Mouse (Mus musculus) thymus, adult 2 months (tissue): ENCODE results near the gene Hlx.

Experiments used
- CTCF ChIP-seq: fragments of 200-500 bp; IDR thresholded peaks from 2 replicates; pipeline ENCODE4 v1.5.1; 2012; ENCODE audit warnings: mild to moderate bottlenecking, control low read depth, low read length, moderate library complexity, borderline replicate concordance; ENCODE audit not compliant: control insufficient read depth, poor library complexity, insufficient read depth; ENCODE audit errors: extremely low read depth
- POLR2A ChIP-seq: fragments of 200-500 bp; IDR thresholded peaks from 2 replicates; pipeline ENCODE4 v1.6.1; 2012; ENCODE audit warnings: mild to moderate bottlenecking, low read length, control low read depth, moderate library complexity; ENCODE audit not compliant: control insufficient read depth, poor library complexity, insufficient read depth; ENCODE audit errors: extremely low read depth

- TF ChIP-seq POLR2A = no peak
- no peak for TF ChIP-seq CTCF
Observed at GRCm38 (mm10) chr1:184721121-184721520, 11.3 kb downstream of the Hlx start.
